Mouse (Mus musculus) midbrain, postnatal 0 days (tissue): ENCODE data around the gene Kansl1. TPM values are rescaled to one million over a fixed set of nuclear protein-coding genes. Genes with fewer than 3 reads are reported as not detected.

Source experiments
- ATAC-seq: fragments of 200-750 bp; cut with Nextera tagmentation; 2 replicates; pipeline ENCODE4 v1.8.0; 2017; ENCODE audit warnings: moderate number of reproducible peaks, mild to moderate bottlenecking, moderate TSS enrichment, moderate library complexity; ENCODE audit not compliant: low FRiP score
- DNase-seq: peaks from one replicate; pipeline ENCODE4 v3.0.0-alpha.2; 2015; ENCODE audit warnings: low spot score
- H3K27ac ChIP-seq: fragments of 300-500 bp; sonication (generic); 2 replicates; pipeline ENCODE4 v1.5.1; 2014; ENCODE audit warnings: low read depth, mild to moderate bottlenecking, low read length, mixed read lengths
- H3K27me3 ChIP-seq: fragments of 300-500 bp; sonication (generic); 2 replicates; pipeline ENCODE4 v1.6.1; 2014; ENCODE audit warnings: low read length, control low read depth, mixed read lengths; ENCODE audit not compliant: insufficient read depth
- H3K36me3 ChIP-seq: fragments of 300-500 bp; sonication (generic); 2 replicates; pipeline ENCODE4 v1.6.1; 2014; ENCODE audit warnings: low read length, control low read depth, mixed read lengths; ENCODE audit not compliant: insufficient read depth
- H3K4me1 ChIP-seq: fragments of 300-500 bp; sonication (generic); 2 replicates; pipeline ENCODE4 v1.6.1; 2014; ENCODE audit warnings: mild to moderate bottlenecking, control low read depth, antibody characterized with exemption, low read length, mixed read lengths; ENCODE audit not compliant: insufficient read depth
- H3K4me2 ChIP-seq: fragments of 300-500 bp; sonication (generic); 2 replicates; pipeline ENCODE4 v1.6.1; 2014; ENCODE audit warnings: low read depth, mild to moderate bottlenecking, low read length, mixed read lengths; ENCODE audit not compliant: poor library complexity, severe bottlenecking
- H3K4me3 ChIP-seq: fragments of 300-500 bp; sonication (generic); 2 replicates; pipeline ENCODE4 v1.5.1; 2014; ENCODE audit warnings: low read depth, mild to moderate bottlenecking, low read length, moderate library complexity
- H3K9ac ChIP-seq: fragments of 300-500 bp; sonication (generic); replicated peaks from 2 replicates; pipeline ENCODE4 v1.6.1; 2014; ENCODE audit warnings: mild to moderate bottlenecking, low read length, moderate library complexity, mixed read lengths; ENCODE audit not compliant: poor library complexity, severe bottlenecking
- H3K9me3 ChIP-seq: fragments of 300-500 bp; sonication (generic); 2 replicates; pipeline ENCODE4 v1.6.1; 2016; ENCODE audit warnings: low read length, control low read depth
- CTCF ChIP-seq: IDR thresholded peaks from 2 replicates; pipeline ENCODE4 v1.5.1; 2016; ENCODE audit warnings: antibody characterized with exemption, mild to moderate bottlenecking
- WGBS: fragments of 180-500 bp; shearing (Covaris S2); extraction: QIAGEN DNeasy Blood & Tissue Kit; methylation state at CpG from one replicate; pipeline ENCODE4 v1.1.7; 2014; 5-methylcytosine and 5-hydroxymethylcytosine counted together
- polyA plus RNA-seq: library from polyadenylated mRNA; unstranded; fragments of >200 nt; fragmentation: Nextera tagmentation; extraction: Ambion mirVana; gene quantifications from 2 replicates; pipeline ENCODE4 v1.2.1, GENCODE M21; 2015
- total RNA-seq: library from RNA; depleted of rRNA; stranded (reverse); fragments of >200 nt; gene quantifications from 2 replicates; pipeline ENCODE4 v1.2.3, GENCODE M21; 2014

Kansl1 gene
- total and polyA plus RNA-seq, 2 experiments from 2014 or later: 22.0 to 82.3 TPM

GRCm38 (mm10) chr11:104442333-104443136 lies 26.1 kb downstream of the Kansl1 start:
- TF ChIP-seq CTCF: peak; percentile 47
- Histone ChIP-seq H3K4me1 (no peaks in the 10 kb centered on the region), H3K36me3 (no peaks in the 10 kb centered on the region), H3K4me2 (peak overlapping the region; percentile 74), H3K9me3 (no peaks in the 10 kb centered on the region), H3K27ac (peak overlapping the region; percentile 100), H3K9ac (peak overlapping the region; percentile 99), H3K27me3 (no peaks in the 10 kb centered on the region), H3K4me3 (peak overlapping the region; percentile 87)
- peak; percentile 95 for ATAC-seq
- peak; percentile 96 for DNase-seq
- WGBS: under 1% methylated on average over 50 of the region's 82 CpGs

- Histone ChIP-seq H3K36me3 (no peaks in the 10 kb centered on the region), H3K27ac (peak overlapping the region; percentile 100), H3K4me1 (no peaks in the 10 kb centered on the region), H3K27me3 (no peaks in the 10 kb centered on the region), H3K9me3 (no peaks in the 10 kb centered on the region), H3K4me3 (peak overlapping the region; percentile 87), H3K9ac (peak overlapping the region; percentile 99), H3K4me2 (peak overlapping the region; percentile 74)
- DNase-seq (peak; percentile 75), ATAC-seq (peak; percentile 60)
- 2% methylated on average over 30 of the region's 92 CpGs for WGBS
- no peak for TF ChIP-seq CTCF
Observed at GRCm38 (mm10) chr11:104441475-104442332, 27.0 kb downstream of the Kansl1 start.

- Histone ChIP-seq H3K36me3 (no peaks in the 10 kb centered on the region), H3K27me3 (no peaks in the 10 kb centered on the region), H3K27ac (peak overlapping the region; percentile 100), H3K9me3 (no peaks in the 10 kb centered on the region), H3K4me1 (no peaks in the 10 kb centered on the region), H3K4me3 (peak overlapping the region; percentile 87), H3K4me2 (peak overlapping the region; percentile 74), H3K9ac (peak overlapping the region; percentile 99)
- DNase-seq (no peak), ATAC-seq (no peak)
- no peak for TF ChIP-seq CTCF
- under 1% methylated on average over 20 of the region's 20 CpGs for WGBS
Observed at GRCm38 (mm10) chr11:104440521-104441474, 27.9 kb downstream of the Kansl1 start.

- TF ChIP-seq CTCF: no peak
- Histone ChIP-seq H3K36me3 (no peaks in the 10 kb centered on the region), H3K27me3 (no peaks in the 10 kb centered on the region), H3K27ac (no peak overlapping the region), H3K9ac (no peak overlapping the region), H3K4me1 (no peaks in the 10 kb centered on the region), H3K4me2 (peak overlapping the region; percentile 39), H3K9me3 (no peaks in the 10 kb centered on the region), H3K4me3 (peak overlapping the region; percentile 16)
- DNase-seq (no peak), ATAC-seq (no peak)
- 44% methylated on average over 2 of the region's 2 CpGs for WGBS
Observed at GRCm38 (mm10) chr11:104439703-104440102, 29.0 kb downstream of the Kansl1 start.

GRCm38 (mm10) chr11:104438450-104438849 lies 30.2 kb downstream of the Kansl1 start:
- no peak for ATAC-seq
- TF ChIP-seq CTCF: no peak
- H3K9me3 ChIP-seq: no peaks in the 10 kb centered on the region
- no peaks in the 10 kb centered on the region for H3K36me3 ChIP-seq
- H3K4me3 ChIP-seq: no peak overlapping the region
- H3K9ac ChIP-seq: no peak overlapping the region
- no peaks in the 10 kb centered on the region for H3K27me3 ChIP-seq
- no peak overlapping the region for H3K27ac ChIP-seq
- no peak overlapping the region for H3K4me2 ChIP-seq
- no peak for DNase-seq
- H3K4me1 ChIP-seq: no peaks in the 10 kb centered on the region
